Mouse (Mus musculus) lung, adult 2 months (tissue): ENCODE data around the gene Pitpnm2. TPM values are rescaled to one million over a fixed set of nuclear protein-coding genes. Genes with fewer than 3 reads are reported as not detected.
A peak's percentile ranks its signal among the peaks of the same experiment; 100 is the strongest.
"Not testable (repeated sequence)": the region's sequence is repeated elsewhere in the genome, so short reads cannot be mapped to it uniquely, and the experiment has no call there.

Source experiments
- DNase-seq: peaks from one replicate; pipeline ENCODE4 v3.0.0; 2022
- H3K4me1 ChIP-seq: fragments of 200-500 bp; 2 replicates; pipeline ENCODE4 v1.6.1; 2011; ENCODE audit warnings: low read length; ENCODE audit not compliant: control insufficient read depth, insufficient read depth
- H3K4me3 ChIP-seq: fragments of 200-500 bp; replicated peaks from 2 replicates; pipeline ENCODE3; 2011; ENCODE audit warnings: low read depth, mild to moderate bottlenecking, control low read depth, low read length; ENCODE audit errors: extremely low read depth
- CTCF ChIP-seq: fragments of 200-500 bp; IDR thresholded peaks from 2 replicates; pipeline ENCODE4 v1.5.1; 2011; ENCODE audit warnings: mild to moderate bottlenecking, low read length, control low read depth; ENCODE audit not compliant: insufficient read depth
- POLR2A ChIP-seq: fragments of 200-500 bp; IDR thresholded peaks from 2 replicates; pipeline ENCODE4 v1.6.1; 2011; ENCODE audit warnings: low read depth, mild to moderate bottlenecking, control low read depth, low read length, borderline replicate concordance; ENCODE audit errors: extremely low read depth
- WGBS: fragments of 180-500 bp; shearing (Covaris S2); methylation state at CpG from one replicate; pipeline ENCODE4 v1.1.7; 2018; 5-methylcytosine and 5-hydroxymethylcytosine counted together
- polyA plus RNA-seq: library from polyadenylated mRNA; depleted of rRNA; stranded (reverse); fragments of >200 nt; gene quantifications from 2 replicates; pipeline ENCODE4 v1.2.3, GENCODE M21; 2012; rRNA removed

The Pitpnm2 gene
- polyA plus RNA-seq: 122 and 163 TPM in 2 replicates

- WGBS: 7% methylated on average over 89 of the region's 90 CpGs
- TF ChIP-seq POLR2A (0 out of 2 replicates have a peak, but pooled peaks have one; percentile 41), CTCF (no peak)
- peak within 1 kb of the TSS; percentile 66 for H3K4me3 ChIP-seq
These were observed at the start of gene Pitpnm2 for GRCm38 (mm10) chr5:124249614-124250591. Pitpnm2 (minus strand) TSS chr5:124249760.

GRCm38 (mm10) chr5:124299307-124299706 is 49.7 kb upstream of the Pitpnm2 start:
- 51% methylated on average over 4 of the region's 4 CpGs for WGBS
- TF ChIP-seq CTCF: peak; percentile 74
- not testable (repeated sequence) for DNase-seq, H3K4me1 ChIP-seq, H3K4me3 ChIP-seq

More at GRCm38 (mm10) chr5:124249614-124250591, at the start of gene Pitpnm2:
- H3K4me1 ChIP-seq: peaks cover 7% of the 10 kb centered on the region
- DNase-seq: peak; percentile 51

GRCm38 (mm10) chr5:124296475-124296874 is 46.9 kb upstream of the Pitpnm2 start:
- Histone ChIP-seq H3K4me3 (no peak overlapping the region), H3K4me1 (no peaks in the 10 kb centered on the region)
- WGBS: 90% methylated on average over 4 of the region's 4 CpGs
- TF ChIP-seq CTCF: no peak
- TF ChIP-seq POLR2A: no peak
- DNase-seq: no peak

GRCm38 (mm10) chr5:124293967-124294366 is 44.4 kb upstream of the Pitpnm2 start:
- TF ChIP-seq POLR2A (no peak), CTCF (no peak)
- DNase-seq: no peak
- Histone ChIP-seq H3K4me3 (no peak overlapping the region), H3K4me1 (no peaks in the 10 kb centered on the region)
- 93% methylated on average over 5 of the region's 5 CpGs for WGBS

- DNase-seq: no peak
- Histone ChIP-seq H3K4me1 (no peaks in the 10 kb centered on the region), H3K4me3 (no peak overlapping the region)
- 82% methylated on average over 4 of the region's 4 CpGs for WGBS
- TF ChIP-seq POLR2A (no peak), CTCF (no peak)
These were observed 40.7 kb upstream of the Pitpnm2 start for GRCm38 (mm10) chr5:124290216-124290615.

GRCm38 (mm10) chr5:124287616-124288247 is 38.2 kb upstream of the Pitpnm2 start:
- TF ChIP-seq CTCF (no peak), POLR2A (no peak)
- H3K4me3 ChIP-seq: no peak overlapping the region
- DNase-seq: no peak
- WGBS: 97% methylated on average over 6 of the region's 6 CpGs
- H3K4me1 ChIP-seq: no peaks in the 10 kb centered on the region

GRCm38 (mm10) chr5:124284330-124284729 is 34.8 kb upstream of the Pitpnm2 start:
- Histone ChIP-seq H3K4me1 (no peaks in the 10 kb centered on the region), H3K4me3 (no peak overlapping the region)
- TF ChIP-seq POLR2A (no peak), CTCF (peak; percentile 33; the same call in 1 of the 2 replicates)
- no peak for DNase-seq
- 70% methylated on average over 3 of the region's 3 CpGs for WGBS

GRCm38 (mm10) chr5:124282854-124283253 is 33.3 kb upstream of the Pitpnm2 start:
- Histone ChIP-seq H3K4me3 (no peak overlapping the region), H3K4me1 (no peaks in the 10 kb centered on the region)
- 88% methylated on average over 2 of the region's 2 CpGs for WGBS
- no peak for DNase-seq
- TF ChIP-seq CTCF (no peak), POLR2A (no peak)

DNA sequence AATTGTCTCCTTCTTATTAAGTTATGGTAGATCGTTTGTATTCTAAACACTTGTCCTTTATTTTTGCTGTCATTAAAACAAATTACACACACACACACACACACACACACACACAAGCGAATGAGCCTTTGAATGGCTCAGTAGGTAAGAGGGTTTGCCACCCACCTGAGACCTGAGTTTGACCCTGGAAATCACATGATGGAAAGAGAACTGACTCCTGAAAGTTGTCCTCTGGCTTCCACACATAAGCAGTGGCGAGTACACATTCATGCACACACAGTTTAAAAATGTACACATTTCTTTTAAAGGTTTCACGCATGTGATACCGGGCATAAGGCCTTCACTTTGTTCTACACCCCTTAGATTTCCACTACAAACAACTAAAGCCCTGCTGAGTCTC is 20.7 kb upstream of the Pitpnm2 start:
- TF ChIP-seq POLR2A (no peak), CTCF (no peak)
- Histone ChIP-seq H3K4me1 (peaks cover 3% of the 10 kb centered on the region; the same call in 1 of the 2 replicates), H3K4me3 (no peak overlapping the region)
- no peak for DNase-seq
- WGBS: 89% methylated on average over 5 of the region's 5 CpGs
